Mouse (Mus musculus) embryo, embryonic 10 days (tissue): ENCODE measurements around the gene Srp68.

Experiments used
- DNase-seq: peaks from one replicate; pipeline ENCODE4 v3.0.0-alpha.2; 2015; ENCODE audit warnings: low spot score

Gene Srp68

DNA sequence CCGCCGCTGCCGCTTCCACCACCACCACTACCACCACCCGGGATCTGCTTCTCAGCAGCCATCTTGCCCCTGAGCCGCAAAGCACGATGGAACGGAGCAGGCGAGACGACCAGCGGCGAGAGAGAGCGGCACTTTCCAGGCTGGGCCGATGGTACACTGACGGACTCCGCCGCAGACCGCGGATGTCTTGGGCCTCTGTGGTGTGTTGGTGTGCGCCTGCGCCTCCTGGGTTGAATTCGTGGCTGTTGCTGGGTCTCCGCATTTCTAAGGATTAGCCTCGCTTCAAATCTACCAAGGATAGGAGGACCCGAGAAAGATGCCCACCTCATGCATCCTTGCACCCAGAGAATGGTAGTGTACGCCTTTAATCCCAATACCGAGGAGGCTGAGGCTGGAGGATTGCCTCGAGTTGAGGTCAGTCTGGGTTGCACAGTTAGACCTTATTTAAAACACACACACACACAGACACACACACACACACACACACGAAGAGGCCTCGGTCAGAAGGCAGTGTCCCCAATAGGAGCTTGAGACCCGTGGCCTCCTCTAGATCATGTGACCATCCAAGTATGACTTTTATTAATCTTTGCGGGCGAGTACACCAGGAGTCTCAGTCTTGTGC is at the start of gene Srp68:
TSS of gene Srp68 (minus strand) at position 173 of the 622 bp plus-strand sequence.
- peak; percentile 99 for DNase-seq

DNA sequence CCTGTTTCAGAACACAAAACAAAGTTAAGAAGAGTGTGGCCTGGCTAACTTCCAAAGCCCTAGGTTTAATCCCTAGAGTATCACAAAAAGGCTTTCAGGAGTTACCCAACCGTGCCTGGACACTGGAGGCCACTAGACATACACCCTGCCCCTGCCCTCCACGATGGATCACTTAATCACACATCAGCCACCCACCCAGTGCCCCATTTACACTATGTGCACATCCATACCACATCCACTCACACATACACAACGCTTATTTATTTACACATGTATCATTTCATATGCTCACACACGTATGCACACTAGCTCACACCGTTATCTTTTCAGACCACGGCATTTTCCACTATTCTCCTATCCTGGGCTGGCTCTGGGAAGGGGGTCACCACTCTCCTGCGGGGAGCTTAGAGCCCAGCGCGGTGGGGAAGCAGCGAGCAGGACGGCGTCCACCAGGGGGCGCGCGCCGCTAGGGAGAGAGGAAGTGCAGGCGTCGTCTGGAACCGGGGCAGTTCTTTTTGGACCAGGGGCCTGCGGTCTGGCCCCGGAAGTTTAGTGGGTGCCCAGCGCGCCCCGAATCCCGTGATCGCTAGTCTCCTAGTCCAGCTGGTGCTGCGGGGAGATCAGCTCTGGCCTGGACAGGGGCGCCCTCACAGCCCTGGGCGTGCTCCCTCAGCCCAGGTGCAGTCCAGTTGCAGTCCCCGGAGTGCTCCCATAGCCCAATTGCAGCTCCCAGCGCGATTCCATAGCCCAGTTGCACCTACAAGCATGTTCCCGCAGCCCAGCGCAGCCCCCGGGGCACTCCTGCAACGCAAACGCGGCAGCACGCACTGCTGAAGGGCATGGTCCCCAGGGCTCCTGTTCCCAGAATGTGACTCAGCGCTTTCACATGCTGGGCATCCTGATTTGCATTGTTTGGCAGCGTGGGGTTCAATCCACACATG is 45.0 kb upstream of the Srp68 start:
- DNase-seq = peak; percentile 93

- DNase-seq = peak; percentile 49
Measured at GRCm38 (mm10) chr11:116312359-116312758, 38.3 kb upstream of the Srp68 start.

DNA sequence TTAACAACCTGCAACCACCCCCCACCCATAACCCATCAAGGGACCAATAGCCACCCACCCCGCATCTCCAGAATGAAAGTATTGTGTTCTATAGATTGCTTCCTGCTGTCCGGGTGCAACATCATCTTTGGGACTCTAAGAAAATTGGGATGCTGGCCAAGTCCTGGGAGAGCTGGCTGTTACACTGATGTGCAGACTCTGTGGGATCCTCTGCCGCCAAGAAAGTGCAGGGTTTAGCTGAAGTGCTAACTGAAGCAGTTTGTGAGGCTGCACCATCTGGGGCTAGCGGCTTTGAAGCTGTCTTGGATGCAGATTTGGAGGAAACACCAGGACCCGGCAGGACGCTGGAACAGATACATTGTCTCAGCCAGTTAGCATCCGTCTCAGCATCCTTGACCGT is 37.2 kb upstream of the Srp68 start:
- no peak for DNase-seq

DNA sequence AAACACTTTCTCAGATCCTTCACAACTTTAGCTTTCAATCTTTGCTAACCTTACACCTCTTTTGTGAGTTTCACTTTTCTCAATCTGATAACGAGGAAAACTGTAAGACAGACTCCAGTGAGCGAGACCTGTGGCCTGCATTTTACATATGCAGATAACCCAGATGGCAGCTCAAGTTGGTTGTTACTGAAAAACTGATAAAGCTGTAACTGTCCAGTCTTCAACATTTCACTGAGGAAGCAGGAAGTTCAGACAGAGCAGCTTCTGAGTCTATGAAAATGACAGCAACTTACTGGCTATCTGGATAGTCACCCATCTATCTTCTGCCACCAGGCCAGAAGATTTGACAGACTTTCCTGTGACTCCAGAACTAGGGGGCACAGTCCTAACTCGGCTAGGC is 35.6 kb upstream of the Srp68 start:
- DNase-seq = no peak

- no peak for DNase-seq
Measured at GRCm38 (mm10) chr11:116307762-116308531, 33.9 kb upstream of the Srp68 start.

- DNase-seq = no peak
Measured at GRCm38 (mm10) chr11:116307019-116307725, 33.2 kb upstream of the Srp68 start, which contains the start of gene Exoc7. Exoc7 (minus strand) TSS chr11:116307233.

GRCm38 (mm10) chr11:116306126-116306982 is 32.3 kb upstream of the Srp68 start:
- DNase-seq = peak; percentile 94

DNA sequence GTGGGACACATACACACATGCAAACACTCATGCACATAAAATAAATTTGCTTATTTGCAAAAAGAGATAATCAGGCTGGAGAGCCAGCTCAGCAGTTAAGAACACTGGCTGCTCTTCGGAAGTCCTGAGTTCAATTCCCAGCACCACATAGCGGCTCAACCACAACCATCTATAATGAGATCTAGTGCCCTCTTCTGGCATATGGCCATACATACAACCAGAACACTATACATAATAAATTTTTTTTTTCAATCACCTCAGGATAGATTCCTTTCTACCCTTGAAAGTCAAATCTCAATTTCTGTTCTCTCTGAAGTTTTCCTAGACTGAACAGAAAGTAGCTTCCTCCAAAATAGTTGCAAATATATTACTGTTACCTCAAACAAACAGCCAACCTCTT is 31.4 kb upstream of the Srp68 start:
- DNase-seq = no peak

DNA sequence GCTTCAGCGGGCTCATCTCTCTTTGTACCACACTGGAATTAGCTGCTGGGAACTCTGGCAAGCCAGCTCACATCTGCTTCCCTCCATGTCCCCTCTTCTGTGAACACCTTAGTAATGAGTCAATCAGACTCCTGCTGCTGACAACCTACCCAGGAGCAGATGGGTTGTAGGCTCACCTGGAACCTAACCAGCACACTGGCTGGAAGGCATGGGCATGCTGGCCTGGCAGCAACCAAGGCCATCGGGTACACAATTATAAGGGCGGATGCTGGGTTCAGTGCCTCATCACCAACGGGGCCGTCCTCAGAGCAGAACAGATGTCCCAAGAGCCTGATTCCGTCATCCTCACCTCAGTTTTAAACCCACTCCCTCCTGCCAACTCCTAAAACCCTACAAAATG is 24.6 kb upstream of the Srp68 start:
- no peak for DNase-seq

- DNase-seq = no peak
Measured at GRCm38 (mm10) chr11:116298221-116298620, 24.2 kb upstream of the Srp68 start.

DNA sequence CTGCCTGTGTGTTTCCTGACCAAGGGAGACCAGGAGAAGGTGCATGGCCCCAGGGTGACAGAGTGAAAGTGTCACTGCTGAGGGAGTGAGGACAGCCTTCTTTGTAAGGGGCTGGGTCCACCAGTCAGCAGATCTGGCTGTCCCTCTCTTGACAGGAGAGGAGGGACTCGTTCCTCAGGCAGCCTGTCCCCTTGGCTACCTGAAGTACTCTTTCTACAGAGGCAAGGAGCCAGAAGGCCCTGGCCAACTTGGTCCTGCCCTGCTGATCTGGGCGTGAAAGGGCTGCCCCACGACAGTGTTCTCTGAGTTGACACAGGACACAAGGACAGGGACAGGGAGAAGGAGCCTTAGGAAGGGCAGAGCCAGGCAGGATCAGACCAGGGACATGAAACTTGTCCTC is 23.0 kb upstream of the Srp68 start:
- DNase-seq = no peak

DNA sequence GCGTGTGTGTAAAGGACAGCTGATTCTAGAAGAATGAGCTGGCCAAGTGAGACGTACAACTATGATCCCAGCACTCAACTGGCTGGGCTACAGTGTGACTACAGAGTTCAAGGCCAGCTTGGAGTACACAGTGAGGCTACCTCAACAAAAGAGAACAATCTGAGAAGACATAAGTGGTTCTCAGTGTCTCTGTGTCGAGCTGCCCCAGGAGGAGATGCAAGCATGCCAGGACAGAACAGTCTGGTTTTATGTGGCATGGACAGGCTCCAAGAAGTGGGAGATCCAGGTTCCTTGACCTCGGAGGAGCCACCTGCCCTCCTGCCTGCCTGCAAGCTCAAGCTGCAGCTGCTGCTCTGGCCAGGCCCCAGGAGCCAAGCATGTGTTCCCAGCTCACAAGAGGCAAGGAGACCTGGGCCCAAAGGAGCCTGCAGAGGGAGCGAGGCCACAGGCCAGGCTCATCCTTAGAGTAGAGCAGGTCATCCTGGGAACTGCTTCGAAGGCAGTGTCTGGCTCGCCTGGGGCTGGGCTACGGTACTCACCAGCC is 22.2 kb upstream of the Srp68 start:
- DNase-seq = no peak

DNA sequence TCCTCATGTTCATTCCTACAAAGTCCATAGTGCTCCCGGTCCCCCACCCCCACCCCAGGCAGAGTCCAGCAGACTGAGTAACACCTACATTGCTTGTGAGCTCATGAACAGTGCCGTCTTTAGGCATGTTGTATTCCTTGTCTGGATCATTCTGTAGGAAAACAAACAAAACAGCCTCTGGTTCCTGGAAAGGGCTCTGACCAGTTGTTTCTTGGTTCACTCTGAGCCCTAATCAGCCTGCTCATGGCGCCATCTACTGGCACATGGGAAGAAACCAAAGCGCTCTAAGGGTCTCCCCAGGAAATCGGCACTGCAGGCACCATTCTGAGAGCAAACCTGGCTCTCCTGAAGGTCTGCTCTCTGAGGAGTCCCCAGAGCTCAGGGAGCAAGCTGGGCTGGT is 20.3 kb upstream of the Srp68 start:
- DNase-seq = peak; percentile 92

DNA sequence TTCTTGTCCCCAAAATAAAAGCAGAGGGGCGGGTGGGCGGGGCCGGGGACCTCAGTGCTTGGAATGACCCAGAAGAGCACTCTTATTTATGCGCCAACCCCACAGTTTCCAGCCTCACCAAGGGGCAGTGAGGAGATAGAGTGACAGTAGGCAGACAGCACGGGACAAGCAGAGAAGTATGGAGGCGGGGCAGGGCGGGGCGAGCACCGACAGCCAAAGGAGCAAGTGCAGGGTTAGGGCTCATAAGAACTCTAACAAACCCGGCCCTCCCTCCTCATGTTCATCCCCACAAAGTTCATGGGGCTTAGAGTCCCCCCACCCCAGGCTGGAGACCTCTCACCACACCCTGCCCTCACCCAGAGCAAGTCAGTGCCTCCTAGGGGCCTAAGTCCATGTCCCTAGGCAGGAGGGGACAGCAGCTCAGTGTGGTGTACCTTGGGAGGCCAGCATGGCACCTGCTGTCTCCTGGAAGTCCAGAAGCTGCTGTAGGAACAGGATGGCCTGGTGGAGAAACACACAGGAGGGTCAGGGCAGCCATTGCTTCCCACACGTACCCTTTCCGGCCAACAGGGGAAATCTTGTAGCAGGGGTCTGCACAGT is 19.6 kb upstream of the Srp68 start:
- no peak for DNase-seq

- no peak for DNase-seq
Measured at GRCm38 (mm10) chr11:116292401-116292800, 18.4 kb upstream of the Srp68 start.

DNA sequence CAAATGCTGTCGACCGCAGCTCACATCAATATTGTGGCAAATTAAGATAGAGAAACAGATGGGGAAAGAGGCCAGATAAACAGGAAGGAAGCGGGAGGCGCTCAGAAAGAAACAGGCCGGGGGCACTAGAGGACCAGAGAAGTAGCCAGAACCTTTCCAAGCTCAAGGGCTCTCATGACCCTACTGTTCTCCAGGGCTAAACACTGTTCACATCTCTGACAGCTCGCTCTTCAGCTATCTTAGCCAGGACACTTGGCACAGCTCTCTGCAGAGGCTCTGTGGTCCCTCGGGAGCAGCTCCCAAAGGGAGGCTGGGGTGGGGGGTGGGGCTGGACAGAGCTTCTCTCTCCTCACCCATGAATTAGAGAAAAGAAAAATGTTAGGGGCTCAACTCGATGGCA is 16.5 kb upstream of the Srp68 start:
- DNase-seq = no peak

DNA sequence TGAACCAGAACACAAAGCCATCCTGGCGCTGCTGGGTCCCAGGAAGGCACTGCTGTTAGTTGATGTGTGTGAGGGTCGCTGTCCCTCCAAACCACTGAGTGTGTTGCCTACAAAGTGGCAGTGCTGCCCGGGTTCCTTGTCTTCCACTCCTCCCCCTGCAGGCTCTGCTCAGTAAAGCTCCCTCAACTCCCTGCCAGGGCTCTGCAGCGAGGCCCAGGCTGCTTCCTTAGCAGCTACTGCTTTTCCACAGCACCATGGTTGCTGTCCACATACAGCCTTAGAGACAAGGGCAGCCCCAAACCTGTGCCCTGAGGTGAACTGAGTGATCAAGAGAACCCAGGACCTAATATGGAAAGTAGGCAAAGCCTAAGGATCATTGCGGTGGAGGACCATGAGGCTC is 13.3 kb upstream of the Srp68 start:
- no peak for DNase-seq

DNA sequence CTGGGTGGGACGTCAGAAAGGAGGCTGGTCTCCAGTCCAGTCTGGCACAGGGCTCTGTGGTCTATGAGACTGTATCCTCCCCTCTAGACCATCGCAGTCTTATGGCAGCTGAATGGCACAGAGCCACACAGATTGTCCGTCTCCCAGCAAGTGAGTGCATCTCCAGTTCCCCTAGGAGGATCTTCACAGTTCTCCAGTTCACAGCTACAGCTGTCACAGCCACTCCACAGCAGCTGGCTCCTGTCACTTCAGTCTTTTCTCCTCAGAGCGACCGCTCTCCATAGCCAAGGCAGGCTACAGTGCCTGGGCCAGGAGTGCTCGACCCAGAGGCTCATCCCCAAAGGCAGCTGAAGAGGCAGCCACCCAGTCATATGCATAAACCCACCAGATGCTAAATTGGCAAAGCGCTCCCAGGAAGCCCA is 11.8 kb upstream of the Srp68 start:
- no peak for DNase-seq

DNA sequence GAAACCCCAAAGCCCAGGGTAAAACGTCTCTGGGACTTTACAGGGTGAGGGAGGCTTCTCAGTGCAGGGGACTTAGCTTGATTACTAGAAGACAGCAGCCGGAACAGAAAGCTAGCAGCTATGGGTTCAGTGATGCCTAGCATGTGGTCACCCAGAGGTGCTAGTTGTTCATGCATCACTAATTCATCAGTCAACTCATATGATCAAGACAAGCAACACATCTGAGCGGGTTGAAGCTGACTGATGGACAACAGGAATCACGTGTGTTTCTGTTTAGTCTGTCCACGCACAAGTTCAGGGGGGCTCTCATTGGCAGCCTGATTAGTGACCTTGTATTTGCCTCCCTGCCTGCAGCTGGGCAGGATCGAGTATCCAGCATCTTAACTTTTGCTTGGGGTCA is 10.0 kb upstream of the Srp68 start:
- no peak for DNase-seq
